Mouse (Mus musculus) cerebellum, postnatal 4 days (tissue): Measurements from ENCODE around the gene Mcpt9.
"Not testable (repeated sequence)": the region's sequence is repeated elsewhere in the genome, so short reads cannot be mapped to it uniquely, and the experiment has no call there.

Source experiments
- DNase-seq, 2 experiments: peaks; one replicate each; pipeline ENCODE4 v3.0.0; 2022; ENCODE audit warnings: low spot score in 2 of 2, mixed read lengths in 1 of 2

Mcpt9 gene

GRCm38 (mm10) chr14:56030395-56030794 lies at the start of gene Mcpt9:
Mcpt9 (minus strand) TSS chr14:56030495.
- not testable (repeated sequence) for DNase-seq

DNA sequence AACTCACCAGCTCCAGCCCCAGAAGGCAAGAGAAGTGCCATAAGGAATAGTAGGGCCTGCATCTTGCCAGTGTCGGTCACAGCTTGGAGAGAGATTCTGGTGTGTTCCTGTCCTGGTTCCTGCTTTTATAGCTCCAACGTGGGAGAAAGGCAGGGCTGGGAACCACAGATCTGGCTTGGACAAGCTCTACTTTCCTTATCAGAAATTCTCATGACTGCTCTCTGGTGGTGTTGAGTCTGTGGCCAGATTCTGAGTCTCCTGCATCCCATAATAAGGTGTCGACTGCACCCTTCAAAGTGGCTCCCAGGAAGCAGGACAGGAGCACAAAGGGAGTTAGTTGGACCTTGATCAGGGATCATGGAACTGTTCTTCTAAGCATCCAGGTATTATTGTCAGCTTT lies 31.9 kb upstream of the Mcpt9 start, which contains the start of gene Mcpt4:
Gene Mcpt4 (minus strand): TSS at position 101 of the 400 bp plus-strand sequence.
- DNase-seq: not testable (repeated sequence)

DNA sequence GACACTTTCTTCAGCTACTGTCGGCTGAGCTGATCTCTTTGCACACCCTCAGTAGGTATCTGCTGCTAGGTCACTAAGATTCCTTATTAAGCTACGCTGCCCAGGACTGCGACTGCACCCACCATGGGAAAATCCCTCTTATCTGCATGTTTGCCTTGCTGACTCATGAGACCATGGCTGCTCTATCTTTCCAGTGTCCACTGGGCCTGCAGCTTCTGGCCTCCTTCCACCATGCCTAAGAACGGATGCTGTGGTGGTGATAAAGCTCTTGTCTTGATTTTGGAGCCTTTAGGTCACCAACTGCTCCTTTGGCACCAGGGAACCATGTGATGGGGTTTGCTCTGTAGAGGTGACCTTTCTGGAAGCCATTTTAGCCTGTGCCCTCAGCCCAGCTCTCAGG lies 27.4 kb upstream of the Mcpt9 start:
- no peak for DNase-seq

DNA sequence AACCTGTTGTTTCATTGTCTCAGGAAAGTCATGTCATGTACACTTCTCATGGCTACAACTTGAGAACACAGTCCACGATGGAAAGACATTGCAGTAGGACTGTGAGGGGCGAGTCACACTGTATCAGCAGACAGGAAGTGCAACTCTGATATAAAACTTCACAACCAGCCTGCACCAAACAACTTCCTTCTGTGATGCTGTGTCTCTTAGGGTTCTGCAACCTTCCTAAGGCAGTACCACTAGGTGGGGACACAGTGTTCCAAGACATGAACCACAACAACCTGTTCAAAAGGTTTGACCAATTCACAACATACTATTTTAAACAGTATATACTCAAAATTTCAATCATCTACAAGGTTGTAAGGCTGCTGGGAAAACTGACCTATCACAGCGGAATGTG lies 25.1 kb upstream of the Mcpt9 start:
- DNase-seq: no peak

- DNase-seq: not testable (repeated sequence)
Observed at GRCm38 (mm10) chr14:56041792-56042191, 11.5 kb upstream of the Mcpt9 start, which contains the start of gene Mcpt2. Mcpt2 (plus strand) TSS chr14:56042041.

DNA sequence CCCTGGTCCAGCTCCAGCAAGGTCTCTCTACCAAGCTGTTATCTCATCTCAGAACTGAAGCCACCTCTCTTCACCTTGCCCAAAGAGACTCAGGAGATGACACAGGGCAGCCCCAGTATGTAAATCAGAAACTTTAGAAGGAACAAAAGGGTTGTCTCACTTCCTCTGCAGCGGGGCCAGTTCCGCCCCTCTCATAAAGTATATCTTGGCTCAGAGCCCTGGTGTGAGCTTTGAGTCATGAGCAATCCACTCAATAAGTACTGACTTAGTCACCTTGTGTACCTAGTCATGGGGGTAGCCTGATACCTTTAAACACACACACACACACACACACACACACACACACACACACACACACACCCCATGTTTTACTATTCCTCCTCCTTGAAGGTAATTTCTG lies 4.1 kb upstream of the Mcpt9 start:
- no peak for DNase-seq

DNA sequence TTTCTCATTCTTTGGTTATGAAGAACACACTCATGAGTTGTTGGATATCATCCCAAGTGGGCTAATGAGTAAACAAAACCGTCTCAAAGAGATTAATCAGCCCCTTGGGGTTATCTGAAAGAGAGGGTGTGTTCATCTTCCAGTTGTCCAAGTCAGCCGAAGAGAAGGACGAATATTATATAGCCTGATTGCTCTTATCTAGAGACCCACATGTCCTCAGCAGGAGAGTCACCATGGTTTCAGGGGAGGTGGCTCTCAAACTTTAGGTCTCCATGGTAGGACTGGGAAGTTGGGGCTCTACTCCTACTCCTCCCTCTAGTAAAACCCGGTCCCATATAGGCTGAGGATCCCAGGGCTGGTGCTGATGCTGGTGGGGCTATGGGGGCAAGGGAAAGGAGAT lies 9.0 kb downstream of the Mcpt9 start:
- not testable (repeated sequence) for DNase-seq

DNA sequence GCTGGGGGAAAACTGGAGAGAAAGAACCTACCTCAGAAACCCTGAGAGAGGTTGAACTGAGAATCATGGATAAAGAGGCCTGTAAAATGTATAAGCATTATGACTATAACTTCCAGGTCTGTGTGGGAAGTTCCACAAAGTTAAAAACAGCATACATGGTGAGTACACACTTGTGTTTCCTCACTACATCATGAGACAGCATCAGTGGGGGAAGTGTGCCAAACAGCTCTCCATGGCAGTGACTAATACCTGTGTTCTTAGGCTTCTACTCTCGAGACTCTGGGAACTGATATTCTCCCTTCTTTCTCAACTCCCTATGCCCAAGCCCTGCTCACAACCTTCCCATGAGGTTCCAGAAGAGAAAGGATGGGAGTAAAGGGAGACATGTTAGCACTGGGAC lies 10.8 kb downstream of the Mcpt9 start:
- no peak for DNase-seq

DNA sequence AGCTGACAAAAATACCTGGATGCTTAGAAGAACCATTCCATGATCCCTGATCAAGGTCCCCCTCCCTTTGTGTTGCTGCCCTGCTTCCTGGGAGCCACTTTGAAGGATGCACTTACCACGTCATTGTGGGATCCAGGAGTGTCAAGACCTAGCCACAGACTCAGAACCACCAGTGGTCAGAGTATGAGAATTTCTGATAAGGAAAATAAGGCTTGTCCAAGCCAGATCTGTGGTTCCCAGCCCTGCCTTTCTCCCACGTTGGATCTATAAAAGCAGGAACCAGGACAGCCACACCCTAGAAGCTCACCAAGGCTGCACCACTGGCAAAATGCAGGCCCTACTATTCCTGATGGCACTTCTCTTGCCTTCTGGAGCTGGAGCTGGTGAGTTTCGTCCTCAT lies 12.6 kb downstream of the Mcpt9 start, which contains the start of gene Mcpt1:
Gene Mcpt1 (plus strand): TSS at position 301 of the 400 bp plus-strand sequence.
- not testable (repeated sequence) for DNase-seq

- DNase-seq: no peak
Observed at GRCm38 (mm10) chr14:56013924-56014323, 16.4 kb downstream of the Mcpt9 start.

DNA sequence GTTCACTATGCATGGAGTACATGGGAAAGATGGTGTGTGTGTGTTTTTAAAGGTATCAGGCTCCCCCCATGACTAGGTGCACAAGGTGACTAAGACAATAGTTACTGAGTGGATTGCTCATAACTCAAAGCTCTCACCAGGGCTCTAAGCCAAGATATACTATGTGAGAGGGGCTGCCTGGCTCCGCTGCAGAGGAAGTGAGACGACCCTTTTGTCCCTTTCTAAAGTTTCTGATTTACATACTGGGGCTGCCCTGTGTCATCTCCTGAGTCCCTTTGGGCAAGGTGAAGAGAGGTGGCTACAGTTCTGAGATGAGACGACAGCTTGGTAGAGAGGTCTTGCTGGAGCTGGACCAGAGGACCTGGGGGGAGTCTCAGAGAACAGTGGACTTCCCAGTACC lies 17.1 kb downstream of the Mcpt9 start:
- DNase-seq: no peak

- DNase-seq: not testable (repeated sequence)
Observed at GRCm38 (mm10) chr14:55987464-55987863, 42.8 kb downstream of the Mcpt9 start.
